15 mouse cellular contexts compared by ENCODE assay signal in genomic region chr6:12352165-12352719, GRCm38 (mm10).
"Had no signal": no experiment of that assay in that cellular context is flagged by ENCODE, and none has a peak within 500 bp of the region (broad histone marks: within the 10 kb centered on the region; RNA-seq: fewer than 3 reads in every experiment).

No protein-coding gene starts in this region.

- H3K27me3 ChIP-seq: kidney, embryonic 15.5 days; liver, embryonic 13.5 days had no signal

- H3K4me3 ChIP-seq: kidney, embryonic 15.5 days; left cerebral cortex, adult 2 months; liver, embryonic 13.5 days had no signal

- H3K27ac ChIP-seq: kidney, embryonic 15.5 days; left cerebral cortex, adult 2 months; liver, embryonic 13.5 days; stomach, postnatal 0 days had no signal

- H3K4me1 ChIP-seq: kidney, embryonic 15.5 days; liver, embryonic 13.5 days had no signal

- H3K9ac ChIP-seq: kidney, embryonic 15.5 days; liver, embryonic 13.5 days had no signal

- H3K4me2 ChIP-seq: kidney, embryonic 15.5 days; liver, embryonic 13.5 days had no signal

- H3K9me3 ChIP-seq: kidney, embryonic 15.5 days; liver, embryonic 13.5 days had no signal

- DNase-seq: kidney, postnatal 10 days; kidney, postnatal 36 days; layer of hippocampus, postnatal 36 days; liver, embryonic 13.5 days; lung, adult 2 months; lung, postnatal 14 days; lung, postnatal 4 days; midbrain, embryonic 14.5 days; right cerebral cortex, postnatal 4 days; thymus, adult 2 months; thymus, postnatal 14 days; thymus, postnatal 4 days had no signal

- H3K36me3 ChIP-seq: kidney, embryonic 15.5 days; liver, embryonic 13.5 days had no signal
